Mouse (Mus musculus) liver, embryonic 13.5 days (tissue): ENCODE data around the gene Adrm1. TPM values are rescaled to one million over a fixed set of nuclear protein-coding genes. Genes with fewer than 3 reads are reported as not detected.
"Not testable (repeated sequence)": the region's sequence is repeated elsewhere in the genome, so short reads cannot be mapped to it uniquely, and the experiment has no call there.

Source experiments
- ATAC-seq: fragments of 200-750 bp; cut with Nextera tagmentation; 2 replicates; pipeline ENCODE4 v1.8.0; 2017; ENCODE audit warnings: low read depth, mild to moderate bottlenecking, moderate number of reproducible peaks, moderate library complexity
- DNase-seq: peaks from one replicate; pipeline ENCODE4 v3.0.0; 2022
- H3K27ac ChIP-seq: fragments of 300-500 bp; sonication (generic); 2 replicates; pipeline ENCODE4 v1.5.1; 2015; ENCODE audit warnings: moderate library complexity, mild to moderate bottlenecking, inconsistent platforms
- H3K27me3 ChIP-seq: fragments of 300-500 bp; sonication (generic); 2 replicates; pipeline ENCODE4 v1.6.1; 2015; ENCODE audit warnings: mild to moderate bottlenecking, inconsistent platforms
- H3K36me3 ChIP-seq: fragments of 300-500 bp; sonication (generic); 2 replicates; pipeline ENCODE4 v1.6.1; 2015; ENCODE audit warnings: mild to moderate bottlenecking, inconsistent platforms
- H3K4me1 ChIP-seq: fragments of 300-500 bp; sonication (generic); replicated peaks from 2 replicates; pipeline ENCODE4 v1.6.1; 2015; ENCODE audit warnings: inconsistent platforms
- H3K4me2 ChIP-seq: fragments of 300-500 bp; sonication (generic); 2 replicates; pipeline ENCODE4 v1.6.1; 2015; ENCODE audit warnings: inconsistent platforms, mild to moderate bottlenecking, moderate library complexity
- H3K4me3 ChIP-seq: fragments of 300-500 bp; sonication (generic); replicated peaks from 2 replicates; pipeline ENCODE4 v1.5.1; 2015; ENCODE audit warnings: mild to moderate bottlenecking, inconsistent platforms
- H3K9ac ChIP-seq: fragments of 300-500 bp; sonication (generic); 2 replicates; pipeline ENCODE4 v1.6.1; 2015; ENCODE audit warnings: mild to moderate bottlenecking, inconsistent platforms
- H3K9me3 ChIP-seq: fragments of 300-500 bp; sonication (generic); replicated peaks from 2 replicates; pipeline ENCODE4 v1.6.1; 2016; ENCODE audit warnings: inconsistent platforms
- WGBS: fragments of 180-500 bp; shearing (Covaris S2); methylation state at CpG from one replicate; pipeline ENCODE4 v1.1.7; 2015; ENCODE audit not compliant: insufficient replicate concordance; 5-methylcytosine and 5-hydroxymethylcytosine counted together
- polyA plus RNA-seq: library from polyadenylated mRNA; unstranded; fragments of >200 nt; fragmentation: Nextera tagmentation; extraction: Ambion mirVana; gene quantifications from 2 replicates; pipeline ENCODE4 v1.2.1, GENCODE M21; 2015

Adrm1 gene
- polyA plus RNA-seq, 1 experiment from 2014 or later = 151 TPM

DNA sequence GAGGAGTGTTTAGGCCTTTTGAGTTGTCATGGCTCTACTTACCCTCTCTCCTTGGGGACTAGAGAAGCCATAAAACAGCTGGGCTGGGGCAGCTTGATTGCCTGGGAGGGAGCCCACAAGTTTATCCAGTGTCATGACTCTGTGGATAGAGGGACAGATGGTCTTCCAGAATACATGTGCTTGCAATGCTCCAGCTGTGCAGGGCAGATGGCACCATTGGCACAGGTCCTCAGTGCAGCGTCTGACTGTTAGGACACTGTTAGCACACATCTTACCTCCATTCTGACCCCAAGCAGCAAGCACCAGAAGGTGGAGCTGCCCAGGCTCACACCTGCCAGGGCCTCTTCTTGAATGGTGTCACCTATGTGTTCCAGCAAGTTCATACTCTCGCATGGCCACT lies 5.4 kb upstream of the Adrm1 start:
- no peaks in the 10 kb centered on the region for H3K9me3 ChIP-seq
- peaks cover 6% of the 10 kb centered on the region for H3K4me1 ChIP-seq
- no peak overlapping the region for H3K9ac ChIP-seq
- no peaks in the 10 kb centered on the region for H3K27me3 ChIP-seq
- 68% methylated on average over 2 of the region's 2 CpGs for WGBS
- ATAC-seq (no peak), DNase-seq (no peak)
- H3K27ac ChIP-seq = no peak overlapping the region
- H3K4me2 ChIP-seq = no peak overlapping the region
- H3K4me3 ChIP-seq = no peak overlapping the region
- H3K36me3 ChIP-seq = peaks cover 12% of the 10 kb centered on the region; the same call in 1 of the 2 replicates

DNA sequence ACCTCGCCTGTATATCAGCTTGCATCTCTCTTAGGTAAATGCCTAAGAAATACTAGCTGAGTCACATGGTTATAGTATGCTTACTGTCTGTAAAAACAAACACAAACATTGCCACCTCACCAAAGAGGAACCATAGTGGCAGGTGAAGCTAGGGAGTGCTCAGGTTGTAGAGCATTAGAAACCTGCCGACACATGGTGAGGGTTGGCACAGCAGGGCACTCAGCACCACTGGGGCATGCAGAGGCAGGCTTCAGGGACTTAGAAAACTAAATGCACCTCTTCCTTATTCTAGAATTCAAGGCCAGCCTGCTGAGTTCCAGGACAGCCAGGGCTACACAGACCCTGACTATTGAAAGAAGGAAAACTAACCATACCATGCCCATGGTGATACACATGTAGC lies 4.4 kb upstream of the Adrm1 start:
- ATAC-seq (no peak), DNase-seq (no peak)
- H3K27ac ChIP-seq = no peak overlapping the region
- H3K9me3 ChIP-seq = no peaks in the 10 kb centered on the region
- H3K27me3 ChIP-seq = no peaks in the 10 kb centered on the region
- H3K4me1 ChIP-seq = peaks cover 8% of the 10 kb centered on the region
- WGBS = 65% methylated on average over 2 of the region's 2 CpGs
- no peak overlapping the region for H3K9ac ChIP-seq
- H3K4me2 ChIP-seq = no peak overlapping the region
- no peak overlapping the region for H3K4me3 ChIP-seq
- peaks cover 7% of the 10 kb centered on the region; the same call in 1 of the 2 replicates for H3K36me3 ChIP-seq

DNA sequence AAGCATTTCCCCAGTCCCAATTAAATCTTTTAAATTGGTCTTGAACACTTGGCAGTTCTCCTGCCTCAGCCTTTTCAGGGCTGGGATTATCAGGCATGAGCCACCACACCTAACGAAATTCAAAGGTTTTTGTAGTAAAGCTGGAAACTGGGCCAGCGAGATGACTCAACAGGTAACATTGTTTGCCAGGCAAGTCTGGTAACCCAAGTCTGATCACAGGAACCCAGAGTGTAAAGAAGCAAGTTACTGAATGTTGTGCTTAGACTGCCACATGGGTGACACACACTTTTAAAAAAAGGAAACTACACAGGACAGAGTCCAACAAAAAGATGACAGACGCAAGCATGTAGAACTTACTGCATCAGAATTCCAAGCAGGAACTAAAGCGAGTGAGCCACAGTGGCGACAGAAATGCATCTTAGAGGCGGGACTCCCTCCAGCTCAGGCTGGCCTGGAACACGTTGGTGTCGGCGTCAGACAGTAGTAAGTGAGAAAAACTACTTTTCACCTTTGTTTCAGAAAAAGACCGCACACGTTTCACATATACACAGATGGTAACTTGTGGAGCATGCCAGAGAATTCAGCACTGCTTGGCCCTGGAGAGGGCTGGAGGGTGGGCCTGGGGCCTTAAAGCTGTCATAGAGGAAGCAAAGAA lies 1.0 kb upstream of the Adrm1 start:
- Histone ChIP-seq H3K4me2 (peak overlapping the region; percentile 73; the same call in 1 of the 2 replicates), H3K27ac (peak overlapping the region; percentile 58; the same call in 1 of the 2 replicates), H3K4me3 (no peak overlapping the region; the same call in 1 of the 2 replicates)

DNA sequence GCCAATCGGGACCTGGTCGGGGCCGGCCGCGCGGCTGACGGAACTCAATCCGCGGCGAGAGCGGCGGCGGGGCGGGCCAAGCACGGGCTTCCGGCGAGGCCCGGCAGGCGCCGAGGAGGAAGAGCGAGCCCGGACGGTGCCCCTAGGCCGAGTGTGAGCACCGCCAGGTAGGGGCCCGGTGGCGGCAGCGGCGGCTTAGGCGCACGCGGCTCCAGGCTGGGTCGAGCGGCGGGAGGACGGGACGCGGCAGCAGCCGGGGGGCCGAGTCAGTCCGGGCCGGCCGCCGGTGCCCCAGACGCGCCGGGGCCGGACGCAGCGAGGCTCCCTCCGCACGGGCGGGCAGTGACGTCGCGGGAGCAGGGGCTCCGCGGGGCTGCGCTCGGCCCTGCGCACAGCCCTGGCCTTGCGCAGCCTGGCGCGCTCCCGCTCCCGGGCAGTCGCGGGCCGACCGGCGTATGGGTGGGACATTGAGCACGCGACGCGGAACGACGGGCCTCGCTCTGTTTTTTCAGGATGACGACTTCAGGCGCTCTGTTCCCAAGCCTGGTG lies 311 bp downstream of the Adrm1 start:
- WGBS = 0% methylated on average over 72 of the region's 80 CpGs
- H3K36me3 ChIP-seq = peaks cover 38% of the 10 kb centered on the region
- H3K4me1 ChIP-seq = peaks cover 31% of the 10 kb centered on the region
- H3K9me3 ChIP-seq = no peaks in the 10 kb centered on the region
- peak; percentile 74 for ATAC-seq
- H3K27ac ChIP-seq = peak overlapping the region; percentile 91
- peak overlapping the region; percentile 96 for H3K4me2 ChIP-seq
- H3K4me3 ChIP-seq = peak overlapping the region; percentile 98
- no peak for DNase-seq
- peak overlapping the region; percentile 98 for H3K9ac ChIP-seq
- no peaks in the 10 kb centered on the region for H3K27me3 ChIP-seq

More for the DNA sequence above, 1.0 kb upstream of the Adrm1 start:
- Histone ChIP-seq H3K9me3 (no peaks in the 10 kb centered on the region), H3K9ac (peak overlapping the region; percentile 67; the same call in 1 of the 2 replicates), H3K36me3 (peaks cover 25% of the 10 kb centered on the region), H3K27me3 (no peaks in the 10 kb centered on the region), H3K4me1 (peaks cover 31% of the 10 kb centered on the region)
- 84% methylated on average over 11 of the region's 11 CpGs for WGBS
- ATAC-seq (no peak), DNase-seq (no peak)

DNA sequence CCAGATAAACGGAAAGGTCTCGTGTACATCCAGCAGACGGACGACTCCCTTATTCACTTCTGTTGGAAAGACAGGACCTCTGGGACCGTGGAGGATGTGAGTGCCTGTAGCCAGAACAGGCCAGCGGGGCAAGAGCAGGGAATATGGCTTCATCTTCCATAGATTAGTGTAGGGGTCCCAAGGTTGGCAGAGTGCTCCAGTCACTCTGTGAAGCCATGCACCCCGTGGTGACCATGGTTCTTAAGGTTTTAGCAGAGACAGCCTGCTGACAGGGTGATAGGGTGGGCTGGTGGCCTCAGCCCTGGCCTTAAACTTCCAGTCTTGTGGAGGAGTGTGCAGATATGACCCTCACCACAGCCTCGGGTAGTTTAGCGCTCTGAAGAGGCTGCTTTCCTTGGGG lies 867 bp downstream of the Adrm1 start:
- Histone ChIP-seq H3K27me3 (no peaks in the 10 kb centered on the region), H3K36me3 (peaks cover 44% of the 10 kb centered on the region), H3K4me3 (peak overlapping the region; percentile 98), H3K27ac (peak overlapping the region; percentile 91), H3K4me2 (peak overlapping the region; percentile 96), H3K9me3 (no peaks in the 10 kb centered on the region), H3K4me1 (peaks cover 31% of the 10 kb centered on the region), H3K9ac (peak overlapping the region; percentile 98)
- no peak for DNase-seq
- 1% methylated on average over 9 of the region's 9 CpGs for WGBS
- ATAC-seq = no peak

DNA sequence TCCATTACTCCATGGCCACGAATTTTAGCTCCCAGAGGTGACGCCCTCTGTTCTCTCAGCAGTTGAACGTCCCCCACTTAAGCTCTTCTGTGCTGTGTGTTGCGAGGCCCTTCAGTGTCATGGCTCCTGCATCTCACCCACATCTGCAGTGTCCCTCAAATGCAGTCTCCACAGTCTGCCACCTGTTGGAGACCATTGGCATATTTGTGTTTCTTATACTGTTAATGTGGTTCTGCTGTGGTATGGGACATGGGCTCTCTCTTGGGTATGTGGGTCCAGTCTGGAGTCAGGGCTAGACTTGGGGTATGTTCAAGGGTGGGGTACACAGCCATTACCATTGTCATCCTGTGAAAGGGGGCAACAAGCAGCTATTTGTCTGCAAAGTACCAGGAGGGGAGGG lies 1.9 kb downstream of the Adrm1 start:
- DNase-seq (no peak), ATAC-seq (no peak)
- Histone ChIP-seq H3K4me3 (peak overlapping the region; percentile 98), H3K27me3 (no peaks in the 10 kb centered on the region), H3K4me1 (peaks cover 31% of the 10 kb centered on the region), H3K4me2 (peak overlapping the region; percentile 96), H3K9ac (peak overlapping the region; percentile 98), H3K36me3 (peaks cover 54% of the 10 kb centered on the region), H3K9me3 (no peaks in the 10 kb centered on the region), H3K27ac (peak overlapping the region; percentile 91)
- WGBS = 48% methylated on average over 4 of the region's 4 CpGs

DNA sequence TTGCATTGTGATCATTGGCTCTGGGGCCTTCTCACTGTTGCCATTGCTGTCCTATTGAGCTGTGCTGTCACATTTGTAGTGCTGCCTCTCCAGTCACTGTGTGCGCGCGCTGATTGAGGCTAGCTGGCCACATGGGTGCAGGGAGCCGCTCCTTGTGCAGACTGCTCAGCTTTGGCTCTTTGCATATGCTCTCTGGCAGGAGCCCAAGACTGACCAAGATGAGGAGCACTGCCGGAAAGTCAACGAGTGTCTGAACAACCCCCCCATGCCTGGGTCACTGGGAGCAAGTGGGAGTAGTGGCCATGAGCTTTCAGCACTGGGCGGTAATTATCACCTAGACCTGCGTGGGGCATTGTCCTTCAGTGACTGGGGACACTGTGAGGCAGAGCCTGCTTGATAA lies 2.4 kb downstream of the Adrm1 start:
- not testable (repeated sequence) for H3K27me3 ChIP-seq, ATAC-seq, DNase-seq, H3K9me3 ChIP-seq
- peak overlapping the region; percentile 96 for H3K4me2 ChIP-seq
- peaks cover 31% of the 10 kb centered on the region for H3K4me1 ChIP-seq
- H3K36me3 ChIP-seq = peaks cover 59% of the 10 kb centered on the region
- WGBS = 86% methylated on average over 8 of the region's 8 CpGs
- peak overlapping the region; percentile 98; the same call in 1 of the 2 replicates for H3K9ac ChIP-seq
- H3K27ac ChIP-seq = 0 out of 2 replicates have a peak overlapping the region, but pooled peaks have one; percentile 91
- H3K4me3 ChIP-seq = peak overlapping the region; percentile 98

DNA sequence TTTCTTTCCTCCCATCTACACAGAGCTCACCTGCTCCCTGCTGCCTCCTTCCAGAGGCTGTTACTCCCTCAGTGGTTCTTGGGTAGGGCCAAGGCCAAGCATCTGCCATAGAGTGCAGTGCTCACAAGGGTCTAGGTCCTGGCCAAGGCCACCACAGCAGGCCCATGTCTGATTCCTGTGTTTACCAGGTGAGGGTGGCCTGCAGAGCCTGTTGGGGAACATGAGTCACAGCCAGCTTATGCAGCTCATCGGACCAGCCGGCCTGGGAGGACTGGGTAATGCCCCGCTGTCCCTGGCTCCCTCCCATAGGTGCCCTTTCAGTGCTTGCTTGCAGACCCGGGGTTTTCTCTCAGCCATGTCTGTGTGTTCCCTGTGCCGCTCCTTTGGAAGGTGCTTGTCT lies 2.8 kb downstream of the Adrm1 start:
- no peak overlapping the region for H3K27ac ChIP-seq
- ATAC-seq = no peak
- DNase-seq = no peak
- peaks cover 63% of the 10 kb centered on the region for H3K36me3 ChIP-seq
- H3K4me2 ChIP-seq = no peak overlapping the region
- 87% methylated on average over 5 of the region's 5 CpGs for WGBS
- no peak overlapping the region for H3K4me3 ChIP-seq
- H3K9ac ChIP-seq = no peak overlapping the region
- H3K27me3 ChIP-seq = no peaks in the 10 kb centered on the region
- no peaks in the 10 kb centered on the region for H3K9me3 ChIP-seq
- peaks cover 31% of the 10 kb centered on the region for H3K4me1 ChIP-seq

DNA sequence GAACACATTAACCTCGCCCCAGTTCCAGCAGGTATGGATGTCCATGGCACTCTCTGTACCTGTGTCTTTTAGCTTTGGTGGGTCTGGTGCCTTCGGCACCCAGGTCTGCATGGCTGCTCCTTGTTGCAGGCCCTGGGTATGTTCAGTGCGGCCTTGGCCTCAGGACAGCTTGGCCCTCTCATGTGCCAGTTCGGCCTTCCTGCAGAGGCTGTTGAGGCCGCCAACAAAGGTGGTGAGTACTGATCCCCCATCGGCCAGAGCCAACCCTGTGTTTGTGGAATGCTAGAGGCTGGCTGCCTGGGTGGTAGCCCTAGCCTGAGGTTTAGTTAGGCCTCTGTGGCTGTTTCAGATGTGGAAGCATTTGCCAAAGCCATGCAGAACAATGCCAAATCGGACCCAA lies 4.4 kb downstream of the Adrm1 start:
- WGBS = 87% methylated on average over 7 of the region's 7 CpGs
- H3K36me3 ChIP-seq = peaks cover 67% of the 10 kb centered on the region

DNA sequence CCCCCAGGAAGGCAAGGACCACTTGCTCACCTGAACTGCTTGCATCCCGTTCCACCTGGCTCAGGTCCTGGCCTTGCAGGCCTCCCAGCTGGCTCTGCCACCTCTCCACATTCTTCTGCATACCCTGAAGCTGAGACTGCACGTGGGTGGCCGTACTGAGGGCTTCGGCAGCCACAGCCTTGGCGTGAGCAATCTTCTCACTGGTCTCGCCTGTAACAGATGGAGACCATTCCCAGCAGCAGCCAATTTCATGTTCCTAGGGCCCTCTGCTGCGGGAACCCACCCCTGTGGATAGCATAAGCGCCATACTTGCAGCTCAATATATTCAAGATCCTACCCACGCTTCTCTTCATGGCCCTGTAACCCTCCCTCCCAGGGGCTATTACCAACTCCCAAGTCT lies 10.3 kb downstream of the Adrm1 start:
- WGBS = 70% methylated on average over 9 of the region's 9 CpGs
- DNase-seq (no peak), ATAC-seq (no peak)
- Histone ChIP-seq H3K9me3 (no peaks in the 10 kb centered on the region), H3K27me3 (no peaks in the 10 kb centered on the region), H3K27ac (no peak overlapping the region), H3K4me1 (no peaks in the 10 kb centered on the region), H3K9ac (no peak overlapping the region), H3K4me2 (no peak overlapping the region), H3K4me3 (no peak overlapping the region), H3K36me3 (peaks cover 29% of the 10 kb centered on the region)

More for the DNA sequence above, 4.4 kb downstream of the Adrm1 start:
- no peak for DNase-seq
- no peak for ATAC-seq
- H3K27ac ChIP-seq = no peak overlapping the region
- peaks cover 27% of the 10 kb centered on the region for H3K4me1 ChIP-seq
- no peak overlapping the region for H3K4me3 ChIP-seq
- H3K27me3 ChIP-seq = no peaks in the 10 kb centered on the region
- no peak overlapping the region for H3K9ac ChIP-seq
- H3K9me3 ChIP-seq = no peaks in the 10 kb centered on the region
- H3K4me2 ChIP-seq = no peak overlapping the region

DNA sequence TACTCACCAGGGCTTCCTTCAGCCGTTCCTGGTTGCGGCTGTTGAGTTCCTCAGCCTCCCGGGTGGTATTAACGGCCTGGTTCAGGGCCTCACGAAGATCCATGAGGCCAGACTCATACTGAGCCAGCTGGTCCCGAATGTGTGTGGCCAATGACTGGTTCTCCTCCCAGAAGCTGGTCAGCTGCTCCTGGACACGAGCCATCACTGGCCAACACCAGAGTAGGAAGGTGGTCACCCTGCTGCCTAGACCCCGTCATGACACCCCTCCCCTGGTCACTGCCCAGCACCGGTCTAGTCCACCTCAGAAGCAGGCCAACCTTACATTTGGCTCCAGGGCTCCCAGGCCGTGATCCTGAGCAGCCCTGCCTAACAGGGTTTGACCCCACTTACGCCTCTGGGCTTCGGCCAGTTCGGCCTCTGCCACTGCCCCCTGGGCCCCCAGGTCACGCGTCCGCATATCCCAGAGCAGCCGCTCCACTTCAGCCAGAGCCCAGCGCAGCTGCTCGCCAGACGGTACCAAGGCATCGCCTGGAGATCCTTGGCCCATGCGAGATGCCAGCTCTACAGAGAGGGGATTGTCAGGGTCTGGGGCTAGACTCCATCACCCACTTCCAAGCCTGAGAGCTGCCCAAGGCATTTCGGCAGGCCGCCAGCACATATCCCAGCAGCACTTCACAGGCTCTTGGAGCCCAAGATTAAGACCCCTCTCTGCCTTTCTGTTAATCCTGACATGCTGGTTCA lies 12.9 kb downstream of the Adrm1 start:
- Histone ChIP-seq H3K27ac (no peak overlapping the region), H3K27me3 (no peaks in the 10 kb centered on the region), H3K9me3 (no peaks in the 10 kb centered on the region), H3K36me3 (peaks cover 3% of the 10 kb centered on the region; the same call in 1 of the 2 replicates), H3K9ac (no peak overlapping the region), H3K4me1 (no peaks in the 10 kb centered on the region), H3K4me3 (no peak overlapping the region), H3K4me2 (no peak overlapping the region)
- WGBS = 80% methylated on average over 24 of the region's 24 CpGs
- ATAC-seq = no peak
- DNase-seq = no peak
